Mouse (Mus musculus): ENCODE results near the gene Naa38.

Naa38 gene

GRCm38 (mm10) chr11:69373223-69373965 is 21.9 kb upstream of the Naa38 start:
- no peak for DNase-seq

GRCm38 (mm10) chr11:69375646-69376045 is 19.6 kb upstream of the Naa38 start:
- DNase-seq = no peak

- no peak for DNase-seq
These were observed 17.5 kb upstream of the Naa38 start for GRCm38 (mm10) chr11:69377766-69378165.

GRCm38 (mm10) chr11:69379600-69379999 is 15.7 kb upstream of the Naa38 start:
- DNase-seq = no peak

- peak; percentile 88 to 90 for DNase-seq
These were observed 13.9 kb upstream of the Naa38 start for GRCm38 (mm10) chr11:69381356-69381755.

- peak; percentile 50 to 58 for DNase-seq
These were observed 12.7 kb upstream of the Naa38 start for GRCm38 (mm10) chr11:69382478-69383105.

- DNase-seq = no peak
These were observed 10.3 kb upstream of the Naa38 start for GRCm38 (mm10) chr11:69384979-69385378.

GRCm38 (mm10) chr11:69386758-69387157 is 8.5 kb upstream of the Naa38 start:
- no peak for DNase-seq

- DNase-seq = no peak
These were observed 6.6 kb upstream of the Naa38 start for GRCm38 (mm10) chr11:69388680-69389079.

- peak; percentile 83 to 85 for DNase-seq
These were observed 5.5 kb upstream of the Naa38 start for GRCm38 (mm10) chr11:69389531-69390399.

- peak; percentile 90 to 93 for DNase-seq
These were observed 4.8 kb upstream of the Naa38 start for GRCm38 (mm10) chr11:69390400-69391034.

- DNase-seq = peak in 1 of 2 experiments; percentile 36
These were observed 608 bp upstream of the Naa38 start for GRCm38 (mm10) chr11:69394591-69395167.

GRCm38 (mm10) chr11:69395634-69396373 is 517 bp downstream of the Naa38 start:
- peak; percentile 97 to 98 for DNase-seq

GRCm38 (mm10) chr11:69396772-69397171 is 1.5 kb downstream of the Naa38 start:
- peak; percentile 34 to 48 for DNase-seq

- peak; percentile 51 to 62 for DNase-seq
These were observed 2.3 kb downstream of the Naa38 start for GRCm38 (mm10) chr11:69397581-69398057.

- DNase-seq = peak; percentile 50 to 55
These were observed 2.8 kb downstream of the Naa38 start, which contains the start of gene Tmem88 for GRCm38 (mm10) chr11:69398059-69398458. Gene Tmem88, minus strand, starts transcription at chr11:69398234.

GRCm38 (mm10) chr11:69398486-69399200 is 3.4 kb downstream of the Naa38 start:
- DNase-seq = peak; percentile 38 to 52

GRCm38 (mm10) chr11:69399201-69400082 is 4.2 kb downstream of the Naa38 start:
- peak; percentile 40 to 47 for DNase-seq

- peak; percentile 34 to 45 for DNase-seq
These were observed 5.0 kb downstream of the Naa38 start for GRCm38 (mm10) chr11:69400083-69400850.

Measured in cerebellum, postnatal 10 days (tissue).